Mouse (Mus musculus) urinary bladder, postnatal 14 days (tissue): Measurements from ENCODE around the gene Sympk.

ENCODE experiments used
- DNase-seq: peaks from one replicate; pipeline ENCODE4 v3.0.0; 2021; ENCODE audit warnings: low spot score

The Sympk gene

DNA sequence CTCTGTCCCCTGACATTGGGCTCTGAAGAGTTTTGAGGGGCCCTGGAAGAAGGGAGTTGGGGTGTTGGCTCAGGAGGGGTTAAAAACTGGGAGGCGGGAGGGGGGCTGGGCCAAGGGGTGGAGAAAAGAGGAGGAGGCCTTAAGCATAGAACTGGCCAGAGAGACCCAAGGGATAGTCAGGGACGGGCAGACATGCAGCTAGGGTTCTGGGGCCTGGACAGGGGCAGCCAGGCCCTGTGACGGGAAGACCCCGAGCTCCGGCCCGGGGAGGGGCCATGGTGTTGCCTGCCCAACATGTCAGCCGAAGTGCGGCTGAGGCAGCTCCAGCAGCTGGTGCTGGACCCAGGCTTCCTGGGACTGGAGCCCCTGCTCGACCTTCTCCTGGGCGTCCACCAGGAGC is 59.5 kb downstream of the Sympk start, which contains the start of gene Dmpk:
Gene Dmpk (plus strand): TSS at position 149 of the 400 bp plus-strand sequence.
- no peak for DNase-seq

DNA sequence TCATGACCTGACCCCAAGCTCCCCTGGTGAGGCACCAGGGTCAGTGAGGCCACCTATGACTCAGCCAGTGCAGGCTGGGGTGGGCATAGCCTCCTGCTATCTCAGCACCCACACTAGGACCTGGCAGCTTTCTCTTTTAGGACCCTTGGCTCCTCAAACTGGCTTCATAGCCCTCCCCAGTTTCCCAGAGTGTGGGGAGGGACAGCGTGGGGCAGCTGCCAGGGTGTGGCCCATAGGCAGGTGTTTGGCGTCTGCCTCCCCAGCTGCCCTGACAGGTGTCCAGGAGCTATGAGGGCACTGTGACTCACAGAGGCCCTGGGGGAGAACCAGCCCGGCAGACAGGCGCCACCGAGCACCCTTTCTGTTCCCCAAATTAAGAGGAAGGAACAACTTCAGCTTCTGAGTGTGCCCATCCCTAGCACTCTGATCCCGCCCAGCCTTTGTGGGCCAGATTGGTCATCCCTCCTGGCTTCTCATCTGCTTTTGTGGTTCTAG is 60.1 kb downstream of the Sympk start:
- no peak for DNase-seq

- DNase-seq, result no peak
Measured at GRCm38 (mm10) chr7:19084921-19085473, 60.8 kb downstream of the Sympk start.

DNA sequence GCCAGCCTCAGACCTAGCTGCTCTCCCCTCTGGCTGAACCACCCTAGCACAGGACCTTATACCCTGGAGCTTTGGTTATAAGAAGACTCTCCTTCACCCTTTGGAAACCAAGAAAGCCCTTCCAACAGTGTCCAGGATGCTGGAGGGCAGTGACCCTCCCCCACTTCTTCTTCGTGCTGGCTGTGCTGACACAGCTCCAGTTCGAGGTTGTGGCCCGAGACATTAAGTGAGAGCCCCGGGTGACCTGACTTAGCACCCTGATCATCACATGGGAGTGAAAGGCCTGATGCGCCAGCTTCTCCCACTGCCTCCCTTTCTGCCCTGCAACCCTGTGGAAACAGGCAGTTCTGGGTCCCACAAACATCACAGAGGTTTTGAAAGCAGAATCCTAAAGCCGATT is 61.3 kb downstream of the Sympk start:
- DNase-seq, result no peak

DNA sequence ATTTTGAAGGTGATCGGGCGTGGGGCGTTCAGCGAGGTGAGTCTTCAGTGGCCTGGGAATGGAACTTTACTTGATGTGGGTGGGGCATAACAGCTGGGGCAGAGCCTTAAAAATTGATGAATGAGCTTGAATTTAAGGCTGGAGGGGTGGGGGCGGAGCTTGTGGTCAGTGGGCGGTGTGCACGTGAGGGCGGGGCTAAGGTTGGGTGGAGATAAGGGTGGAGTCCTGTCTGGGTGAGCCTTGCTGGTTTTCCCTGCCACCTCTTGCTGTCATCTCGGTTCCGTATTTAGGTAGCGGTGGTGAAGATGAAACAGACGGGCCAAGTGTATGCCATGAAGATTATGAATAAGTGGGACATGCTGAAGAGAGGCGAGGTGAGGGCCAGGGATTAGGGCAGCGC is 61.9 kb downstream of the Sympk start:
- DNase-seq, result peak; percentile 69

GRCm38 (mm10) chr7:19086760-19087159 is 62.6 kb downstream of the Sympk start:
- no peak for DNase-seq

DNA sequence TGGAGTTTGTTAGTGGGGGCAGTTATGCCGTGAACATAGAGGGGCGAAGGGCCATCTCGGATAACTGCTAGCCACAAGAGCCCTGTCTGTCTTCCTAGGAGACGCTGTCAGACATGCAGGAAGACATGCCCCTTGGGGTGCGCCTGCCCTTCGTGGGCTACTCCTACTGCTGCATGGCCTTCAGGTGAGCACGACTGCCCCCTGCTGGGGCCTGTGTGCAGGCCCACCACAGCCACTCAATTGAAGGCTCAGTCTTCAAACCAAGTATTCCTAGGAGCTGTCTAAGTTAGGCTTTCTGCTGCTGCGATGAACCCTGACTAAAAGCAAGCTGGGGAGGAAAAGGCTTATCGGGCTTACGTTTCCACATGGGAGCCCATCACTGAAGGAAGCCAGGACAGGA is 64.6 kb downstream of the Sympk start:
- peak; percentile 57 for DNase-seq

DNA sequence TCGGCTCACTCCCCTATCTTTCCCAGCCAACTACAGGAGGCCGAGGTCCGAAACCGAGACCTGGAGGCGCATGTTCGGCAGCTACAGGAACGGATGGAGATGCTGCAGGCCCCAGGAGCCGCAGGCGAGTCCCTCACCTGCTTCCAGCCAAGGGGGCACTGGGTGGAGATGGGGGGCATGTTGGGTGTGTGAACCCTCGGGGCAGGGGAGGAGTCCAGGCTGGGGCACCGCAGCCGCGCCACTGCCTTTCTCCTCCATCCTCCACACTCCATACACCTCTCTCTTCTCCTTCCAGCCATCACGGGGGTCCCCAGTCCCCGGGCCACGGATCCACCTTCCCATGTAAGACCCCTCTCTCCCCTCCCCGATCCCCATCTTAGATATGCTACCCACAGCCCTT is 67.7 kb downstream of the Sympk start:
- no peak for DNase-seq

- DNase-seq, result peak; percentile 58
Measured at GRCm38 (mm10) chr7:19092381-19093173, 68.4 kb downstream of the Sympk start.

GRCm38 (mm10) chr7:19093174-19093521 is 69.0 kb downstream of the Sympk start:
- DNase-seq, result peak; percentile 89

DNA sequence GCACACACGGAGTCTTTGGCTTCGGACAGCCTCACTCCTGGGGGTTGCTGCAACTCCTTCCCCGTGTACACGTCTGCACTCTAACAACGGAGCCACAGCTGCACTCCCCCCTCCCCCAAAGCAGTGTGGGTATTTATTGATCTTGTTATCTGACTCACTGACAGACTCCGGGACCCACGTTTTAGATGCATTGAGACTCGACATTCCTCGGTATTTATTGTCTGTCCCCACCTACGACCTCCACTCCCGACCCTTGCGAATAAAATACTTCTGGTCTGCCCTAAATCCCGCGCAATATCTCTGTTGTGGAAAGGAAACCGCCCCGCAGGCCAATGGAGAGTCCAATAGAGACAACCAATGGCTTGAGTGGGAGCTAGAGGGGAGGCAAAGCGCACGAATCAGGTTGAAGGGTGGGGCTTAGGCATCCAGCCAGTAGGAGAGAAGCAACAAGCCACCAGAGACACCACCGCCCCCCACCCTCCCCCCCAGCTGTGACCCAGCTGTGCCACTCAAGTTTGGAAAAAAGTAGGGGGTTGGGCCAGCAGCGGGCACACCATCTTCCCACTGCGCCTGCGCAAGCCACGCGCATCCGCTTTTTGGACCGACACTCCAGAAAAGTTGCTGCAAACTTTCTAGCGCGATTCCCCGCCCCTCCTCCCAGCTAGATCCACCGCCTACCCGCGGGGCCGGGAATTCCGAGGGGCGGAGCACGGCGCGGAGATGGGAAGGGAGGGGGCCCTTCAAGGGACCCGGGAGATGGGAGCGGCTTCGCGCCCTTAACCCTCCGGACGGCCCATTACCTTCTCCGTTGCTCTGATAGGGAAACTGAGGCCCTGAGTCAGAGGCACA is 69.6 kb downstream of the Sympk start:
- peak; percentile 96 for DNase-seq

GRCm38 (mm10) chr7:19094471-19094825 is 70.3 kb downstream of the Sympk start, which contains the start of gene Six5:
Gene Six5 (plus strand): TSS chr7:19094594.
- peak; percentile 58 for DNase-seq

DNA sequence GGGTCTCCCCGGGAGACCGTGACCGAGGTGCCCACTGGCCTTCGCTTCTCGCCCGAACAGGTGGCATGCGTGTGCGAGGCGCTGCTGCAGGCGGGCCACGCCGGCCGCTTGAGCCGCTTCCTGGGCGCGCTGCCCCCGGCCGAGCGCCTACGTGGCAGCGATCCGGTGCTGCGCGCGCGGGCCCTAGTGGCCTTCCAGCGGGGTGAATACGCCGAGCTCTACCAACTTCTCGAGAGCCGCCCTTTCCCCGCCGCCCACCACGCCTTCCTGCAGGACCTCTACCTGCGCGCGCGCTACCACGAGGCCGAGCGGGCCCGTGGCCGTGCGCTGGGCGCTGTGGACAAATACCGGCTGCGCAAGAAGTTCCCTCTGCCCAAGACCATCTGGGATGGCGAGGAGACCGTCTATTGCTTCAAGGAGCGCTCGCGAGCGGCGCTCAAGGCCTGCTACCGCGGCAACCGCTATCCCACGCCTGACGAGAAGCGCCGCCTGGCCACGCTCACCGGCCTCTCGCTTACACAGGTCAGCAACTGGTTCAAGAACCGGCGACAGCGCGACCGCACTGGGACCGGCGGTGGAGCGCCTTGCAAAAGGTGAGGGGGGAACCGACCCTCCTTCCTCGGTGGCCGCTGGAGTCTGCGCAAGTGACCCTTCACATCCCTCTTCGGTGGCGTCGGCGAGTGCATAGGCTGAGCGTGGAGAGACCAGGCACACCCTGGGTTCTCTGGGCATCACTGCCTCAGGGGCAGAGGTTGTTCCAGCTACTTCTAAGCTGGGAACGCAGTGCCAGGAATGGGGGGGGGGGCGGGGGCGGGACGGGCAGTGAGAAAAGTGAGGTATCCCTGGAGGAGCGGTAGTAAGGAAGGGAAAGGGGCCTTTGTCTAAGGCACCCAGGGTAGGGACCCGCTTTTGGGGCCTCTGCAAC is 70.9 kb downstream of the Sympk start:
- peak; percentile 55 for DNase-seq

- peak; percentile 77 for DNase-seq
Measured at GRCm38 (mm10) chr7:19095751-19096110, 71.6 kb downstream of the Sympk start.

DNA sequence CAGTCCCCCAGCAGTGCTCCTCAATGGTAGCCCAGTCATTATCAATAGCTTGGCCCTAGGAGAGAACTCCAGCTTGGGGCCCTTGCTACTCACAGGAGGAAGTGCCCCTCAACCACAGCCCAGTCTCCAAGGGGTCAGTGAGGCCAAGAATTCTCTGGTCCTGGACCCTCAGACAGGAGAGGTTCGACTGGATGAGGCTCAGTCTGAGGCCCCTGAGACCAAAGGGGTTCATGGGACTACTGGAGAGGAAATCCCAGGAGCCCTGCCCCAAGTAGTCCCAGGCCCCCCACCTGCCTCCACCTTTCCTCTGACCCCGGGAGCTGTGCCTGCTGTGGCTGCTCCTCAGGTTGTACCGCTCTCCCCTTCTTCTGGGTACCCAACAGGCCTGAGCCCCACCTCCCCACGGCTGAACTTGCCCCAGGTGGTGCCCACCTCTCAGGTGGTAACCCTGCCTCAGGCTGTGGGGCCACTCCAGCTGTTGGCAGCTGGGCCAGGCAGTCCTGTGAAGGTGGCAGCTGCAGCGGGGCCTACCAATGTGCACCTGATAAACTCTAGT is 72.3 kb downstream of the Sympk start:
- no peak for DNase-seq

DNA sequence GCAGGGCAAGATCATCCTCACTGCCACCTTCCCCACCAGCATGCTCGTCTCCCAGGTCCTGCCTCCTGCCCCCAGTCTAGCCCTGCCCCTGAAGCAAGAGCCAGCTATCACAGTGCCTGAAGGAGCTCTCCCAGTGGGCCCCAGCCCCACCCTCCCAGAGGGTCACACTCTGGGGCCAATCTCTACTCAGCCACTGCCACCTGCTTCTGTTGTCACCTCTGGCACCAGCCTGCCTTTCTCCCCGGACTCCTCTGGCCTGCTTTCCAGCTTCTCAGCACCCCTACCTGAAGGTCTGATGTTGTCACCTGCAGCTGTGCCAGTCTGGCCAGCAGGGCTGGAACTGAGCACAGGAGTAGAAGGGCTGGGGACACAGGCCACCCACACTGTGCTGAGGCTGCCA is 73.0 kb downstream of the Sympk start:
- DNase-seq, result no peak

GRCm38 (mm10) chr7:19097863-19098262 is 73.7 kb downstream of the Sympk start:
- DNase-seq, result no peak

- no peak for DNase-seq
Measured at GRCm38 (mm10) chr7:19098811-19099210, 74.6 kb downstream of the Sympk start.

GRCm38 (mm10) chr7:19100290-19100689 is 76.1 kb downstream of the Sympk start:
- no peak for DNase-seq

DNA sequence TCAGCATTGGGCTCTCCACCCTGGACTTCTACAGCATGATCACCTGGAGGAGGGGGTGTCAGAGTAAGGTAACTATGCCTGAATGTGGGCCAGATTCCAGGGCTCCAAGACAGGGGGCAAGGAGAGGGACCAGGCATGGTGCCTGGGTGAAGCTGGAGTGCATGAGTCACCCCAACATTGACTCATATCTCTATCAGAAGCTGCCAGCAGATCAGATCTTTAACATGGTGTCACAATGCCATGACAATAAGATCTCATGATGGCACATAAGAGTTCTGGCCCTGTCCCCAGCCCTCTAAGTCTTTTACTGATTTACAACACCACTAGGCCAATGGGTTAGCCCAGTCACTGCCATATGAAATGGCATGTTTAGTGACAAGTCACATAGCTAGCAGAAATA is 79.6 kb downstream of the Sympk start:
- DNase-seq, result no peak
